Mouse (Mus musculus): Measurements from ENCODE around the gene Baz1a.

The Baz1a gene

GRCm38 (mm10) chr12:54859531-54859930 is 154.6 kb downstream of the Baz1a start:
- no peak for DNase-seq (ENCODE audit: low read depth, low spot score)

GRCm38 (mm10) chr12:54850551-54850950 is 163.6 kb downstream of the Baz1a start:
- no peak for DNase-seq (ENCODE audit: low read depth, low spot score)

DNA sequence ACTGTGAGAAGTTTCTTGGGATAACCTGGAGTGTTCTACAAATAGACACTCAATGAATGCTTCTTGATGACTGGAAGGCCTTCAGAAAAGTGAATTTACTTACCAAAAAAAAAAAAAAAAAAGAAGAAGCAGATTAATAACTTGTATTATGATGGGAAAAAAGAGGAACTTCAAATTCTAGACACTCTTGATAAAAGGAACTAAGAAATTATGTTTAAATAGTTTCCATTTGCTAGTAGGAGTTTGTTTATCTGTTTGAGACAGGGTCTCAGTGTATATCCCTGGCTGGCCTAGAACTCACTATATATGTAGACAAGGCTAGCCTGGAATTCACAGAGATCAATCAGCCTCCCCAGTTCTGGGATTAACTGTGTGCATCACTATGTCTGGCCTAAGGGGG is 169.7 kb downstream of the Baz1a start:
- DNase-seq (ENCODE audit: low read depth, low spot score) = no peak

Measured in R1 (cell line).